Mouse (Mus musculus) hindbrain, embryonic 15.5 days (tissue): ENCODE data around the gene Vps33a. TPM values are rescaled to one million over a fixed set of nuclear protein-coding genes. Genes with fewer than 3 reads are reported as not detected.

Experiments used
- ATAC-seq: fragments of 200-750 bp; cut with Nextera tagmentation; 2 replicates; pipeline ENCODE4 v1.8.0; 2017; ENCODE audit warnings: low read depth, moderate number of reproducible peaks, moderate TSS enrichment; ENCODE audit not compliant: low FRiP score
- H3K27ac ChIP-seq: fragments of 300-500 bp; sonication (generic); replicated peaks from 2 replicates; pipeline ENCODE4 v1.5.1; 2015; ENCODE audit warnings: mild to moderate bottlenecking, inconsistent platforms
- H3K27me3 ChIP-seq: fragments of 300-500 bp; sonication (generic); 2 replicates; pipeline ENCODE4 v1.6.1; 2015; ENCODE audit warnings: control low read depth, inconsistent platforms
- H3K36me3 ChIP-seq: fragments of 300-500 bp; sonication (generic); 2 replicates; pipeline ENCODE4 v1.6.1; 2015; ENCODE audit warnings: control low read depth, inconsistent platforms
- H3K4me1 ChIP-seq: fragments of 300-500 bp; sonication (generic); replicated peaks from 2 replicates; pipeline ENCODE4 v1.6.1; 2015; ENCODE audit warnings: control low read depth, inconsistent platforms
- H3K4me2 ChIP-seq: fragments of 300-500 bp; sonication (generic); 2 replicates; pipeline ENCODE4 v1.6.1; 2015; ENCODE audit warnings: moderate library complexity, mild to moderate bottlenecking, inconsistent platforms
- H3K4me3 ChIP-seq: fragments of 300-500 bp; sonication (generic); 2 replicates; pipeline ENCODE4 v1.5.1; 2015; ENCODE audit warnings: mild to moderate bottlenecking, inconsistent platforms
- H3K9ac ChIP-seq: fragments of 300-500 bp; sonication (generic); 2 replicates; pipeline ENCODE4 v1.6.1; 2015; ENCODE audit warnings: inconsistent platforms
- H3K9me3 ChIP-seq: fragments of 300-500 bp; sonication (generic); 2 replicates; pipeline ENCODE4 v1.6.1; 2016; ENCODE audit warnings: control low read depth, inconsistent platforms
- WGBS: fragments of 180-500 bp; shearing (Covaris S2); methylation state at CpG from one replicate; pipeline ENCODE4 v1.1.7; 2015; 5-methylcytosine and 5-hydroxymethylcytosine counted together
- polyA plus RNA-seq: library from polyadenylated mRNA; unstranded; fragments of >200 nt; fragmentation: Nextera tagmentation; extraction: Ambion mirVana; gene quantifications from 2 replicates; pipeline ENCODE4 v1.2.1, GENCODE M21; 2015

Gene Vps33a
- polyA plus RNA-seq, 1 experiment from 2014 or later = 38.7 TPM

DNA sequence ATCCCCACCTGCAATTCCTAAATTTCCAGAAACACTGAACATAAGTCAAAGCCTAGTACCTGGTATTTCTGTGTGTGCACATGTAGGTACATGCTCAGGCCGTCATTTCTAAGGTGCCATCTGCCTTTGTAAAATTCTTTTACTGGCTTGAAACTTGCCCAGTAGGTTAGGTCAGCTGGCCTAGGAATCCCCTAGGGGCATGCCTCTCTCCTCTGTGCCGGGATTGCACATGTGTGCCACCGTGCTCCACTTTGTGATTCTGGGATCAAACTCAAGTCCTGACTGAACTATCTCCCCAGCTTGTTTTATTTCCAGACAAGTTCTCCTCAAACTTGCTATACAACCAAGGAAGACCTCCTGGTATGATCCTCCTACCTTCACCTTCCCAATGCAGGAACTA, 3.9 kb upstream of the Vps33a start:
- no peaks in the 10 kb centered on the region for H3K27me3 ChIP-seq
- no peaks in the 10 kb centered on the region for H3K9me3 ChIP-seq
- no peak overlapping the region for H3K4me3 ChIP-seq
- peaks cover 55% of the 10 kb centered on the region for H3K36me3 ChIP-seq
- H3K9ac ChIP-seq = no peak overlapping the region
- no peak overlapping the region for H3K27ac ChIP-seq
- ATAC-seq = no peak
- peaks cover 7% of the 10 kb centered on the region for H3K4me1 ChIP-seq
- 88% methylated on average over 3 of the region's 3 CpGs for WGBS
- no peak overlapping the region for H3K4me2 ChIP-seq

DNA sequence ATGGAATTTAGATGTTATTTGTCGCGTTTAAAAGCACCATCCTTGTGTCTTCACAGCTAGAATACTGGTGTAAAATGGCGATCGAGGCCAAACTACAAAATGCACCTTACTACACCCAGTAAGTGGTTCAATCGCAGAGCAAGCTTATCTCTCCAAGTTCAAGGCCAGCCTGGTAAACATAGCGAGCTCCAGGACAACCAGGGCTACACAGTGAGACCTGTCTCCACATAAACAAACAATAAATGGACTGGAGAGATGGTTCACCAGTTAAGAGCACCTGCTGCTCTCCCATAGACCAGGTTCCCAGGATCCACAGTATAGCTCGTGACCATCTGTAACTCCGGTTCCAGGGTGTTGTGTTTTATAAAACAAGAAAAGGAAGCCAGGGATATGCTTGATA, 524 bp upstream of the Vps33a start:
- H3K27me3 ChIP-seq = no peaks in the 10 kb centered on the region
- H3K9me3 ChIP-seq = no peaks in the 10 kb centered on the region
- no peak overlapping the region for H3K9ac ChIP-seq
- H3K27ac ChIP-seq = peak overlapping the region; percentile 35; the same call in 1 of the 2 replicates
- WGBS = 64% methylated on average over 8 of the region's 8 CpGs
- peaks cover 11% of the 10 kb centered on the region for H3K4me1 ChIP-seq
- peaks cover 30% of the 10 kb centered on the region for H3K36me3 ChIP-seq
- peak; percentile 10; the same call in 1 of the 2 replicates for ATAC-seq
- H3K4me2 ChIP-seq = peak overlapping the region; percentile 84
- H3K4me3 ChIP-seq = peak overlapping the region; percentile 93

DNA sequence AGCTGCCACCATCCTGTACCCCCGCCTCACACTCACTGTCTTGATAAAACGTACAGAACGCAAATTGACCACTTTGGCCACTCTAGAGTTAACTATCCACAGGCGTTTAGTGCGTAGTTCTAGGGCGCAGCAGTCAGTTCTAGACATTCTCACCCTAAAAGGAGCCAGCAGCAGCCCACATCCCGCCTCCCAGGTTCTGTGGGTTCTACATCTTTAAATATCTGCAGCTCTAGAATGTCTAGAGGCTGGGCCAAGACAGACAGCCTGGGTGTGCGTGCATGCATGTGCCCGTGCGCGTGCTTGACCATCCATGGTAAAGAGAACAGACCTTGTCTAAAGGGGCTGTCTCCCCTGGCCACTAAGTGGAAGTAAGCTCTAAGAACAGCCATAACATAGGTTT, 11.7 kb downstream of the Vps33a start:
- H3K9ac ChIP-seq = no peak overlapping the region
- 96% methylated on average over 11 of the region's 11 CpGs for WGBS
- no peak overlapping the region for H3K4me2 ChIP-seq
- no peaks in the 10 kb centered on the region for H3K4me1 ChIP-seq
- H3K9me3 ChIP-seq = no peaks in the 10 kb centered on the region
- H3K36me3 ChIP-seq = peaks cover 77% of the 10 kb centered on the region
- no peak overlapping the region for H3K4me3 ChIP-seq
- H3K27me3 ChIP-seq = no peaks in the 10 kb centered on the region
- no peak for ATAC-seq
- no peak overlapping the region for H3K27ac ChIP-seq

DNA sequence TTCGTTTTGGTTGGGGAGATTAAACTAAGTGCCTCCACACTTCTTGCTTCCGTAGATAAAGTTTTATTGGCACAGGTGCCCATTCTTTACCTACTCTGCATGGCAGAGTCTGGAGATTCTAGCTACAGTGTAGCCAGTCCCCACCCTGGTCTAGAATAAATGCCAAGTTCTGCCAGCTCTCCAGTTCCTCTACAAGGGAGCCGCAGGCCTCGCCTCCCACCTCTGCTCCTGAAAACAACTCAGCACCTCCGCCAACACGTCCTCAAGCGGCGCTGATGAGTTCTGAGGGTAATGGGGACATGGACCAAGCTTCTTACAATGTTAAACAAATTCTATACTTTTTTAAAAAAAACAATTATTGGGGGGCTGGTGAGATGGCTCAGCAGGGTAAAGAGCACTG, 13.2 kb downstream of the Vps33a start:
- peaks cover 69% of the 10 kb centered on the region for H3K36me3 ChIP-seq
- no peak overlapping the region for H3K27ac ChIP-seq
- 96% methylated on average over 8 of the region's 8 CpGs for WGBS

DNA sequence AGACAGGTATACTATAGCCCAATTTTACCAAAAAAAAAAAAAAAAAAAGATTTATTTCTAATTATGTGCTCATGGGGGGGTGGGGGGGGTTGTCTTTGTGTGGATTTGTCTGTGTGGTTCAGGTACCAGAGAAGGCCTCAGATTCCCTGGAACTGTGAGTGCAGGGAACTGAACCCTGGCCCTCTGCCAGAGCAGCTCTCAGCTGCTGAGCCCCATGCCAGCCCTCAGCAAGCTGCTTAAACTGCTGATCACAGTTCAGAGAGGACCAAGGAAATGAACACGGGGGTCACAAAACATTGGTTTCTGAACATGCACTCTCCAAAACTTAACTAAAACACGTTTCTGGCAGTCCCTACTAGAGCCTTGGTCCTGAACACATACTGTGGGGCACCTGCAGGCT, 16.4 kb downstream of the Vps33a start:
- H3K27ac ChIP-seq = no peak overlapping the region
- no peak overlapping the region for H3K4me2 ChIP-seq
- no peak overlapping the region for H3K9ac ChIP-seq
- WGBS = 60% methylated on average over 2 of the region's 2 CpGs
- ATAC-seq = no peak
- H3K9me3 ChIP-seq = no peaks in the 10 kb centered on the region
- no peak overlapping the region for H3K4me3 ChIP-seq
- H3K27me3 ChIP-seq = no peaks in the 10 kb centered on the region
- H3K4me1 ChIP-seq = no peaks in the 10 kb centered on the region
- H3K36me3 ChIP-seq = peaks cover 46% of the 10 kb centered on the region

More for the DNA sequence above, 13.2 kb downstream of the Vps33a start:
- no peaks in the 10 kb centered on the region for H3K4me1 ChIP-seq
- no peaks in the 10 kb centered on the region for H3K27me3 ChIP-seq
- H3K4me3 ChIP-seq = no peak overlapping the region
- no peaks in the 10 kb centered on the region for H3K9me3 ChIP-seq
- no peak overlapping the region for H3K9ac ChIP-seq
- ATAC-seq = no peak
- no peak overlapping the region for H3K4me2 ChIP-seq

DNA sequence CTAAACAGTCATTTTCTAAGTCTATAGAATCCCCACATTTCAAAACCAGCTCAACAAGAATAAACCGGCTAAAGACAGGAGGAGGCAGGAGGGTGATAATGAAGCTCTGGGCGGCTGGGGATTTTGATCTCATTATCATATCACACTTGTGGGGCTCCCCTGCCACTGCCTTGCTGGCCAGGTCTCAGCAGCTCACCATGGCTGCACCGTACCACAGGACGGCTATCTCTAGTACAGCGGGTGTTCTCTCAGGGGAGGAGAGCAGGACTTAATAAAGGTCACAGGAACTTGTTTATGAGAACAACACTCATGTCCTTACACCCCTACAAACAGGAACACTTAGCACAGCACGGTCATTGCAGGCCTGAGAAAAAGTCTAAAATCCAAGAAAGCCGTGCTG, 17.1 kb downstream of the Vps33a start:
- H3K27me3 ChIP-seq = no peaks in the 10 kb centered on the region
- no peak for ATAC-seq
- no peak overlapping the region for H3K9ac ChIP-seq
- H3K4me1 ChIP-seq = no peaks in the 10 kb centered on the region
- peaks cover 42% of the 10 kb centered on the region for H3K36me3 ChIP-seq
- H3K9me3 ChIP-seq = no peaks in the 10 kb centered on the region
- no peak overlapping the region for H3K27ac ChIP-seq
- no peak overlapping the region for H3K4me3 ChIP-seq
- 91% methylated on average over 7 of the region's 7 CpGs for WGBS
- no peak overlapping the region for H3K4me2 ChIP-seq

DNA sequence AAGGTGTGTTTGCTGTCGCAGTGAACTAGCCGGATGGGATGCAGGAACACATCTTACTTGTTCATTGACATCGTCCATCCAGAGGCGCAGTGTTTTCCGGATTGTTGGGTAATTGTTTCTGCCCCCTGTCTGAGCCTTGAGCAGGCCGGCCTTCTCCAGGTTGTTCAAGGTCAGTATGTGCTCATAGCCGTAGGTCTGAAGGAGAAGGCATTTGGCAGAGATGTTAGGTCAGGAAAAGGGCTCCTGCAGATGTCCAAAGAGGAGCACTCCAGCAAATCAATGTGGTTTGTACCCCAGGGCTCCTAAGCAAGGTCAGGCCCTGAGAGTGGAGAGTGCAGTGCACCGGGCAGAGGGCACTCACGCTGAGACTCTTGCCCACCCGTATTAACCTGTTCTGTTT, 39.0 kb downstream of the Vps33a start:
- no peak overlapping the region for H3K27ac ChIP-seq
- WGBS = 94% methylated on average over 10 of the region's 10 CpGs

DNA sequence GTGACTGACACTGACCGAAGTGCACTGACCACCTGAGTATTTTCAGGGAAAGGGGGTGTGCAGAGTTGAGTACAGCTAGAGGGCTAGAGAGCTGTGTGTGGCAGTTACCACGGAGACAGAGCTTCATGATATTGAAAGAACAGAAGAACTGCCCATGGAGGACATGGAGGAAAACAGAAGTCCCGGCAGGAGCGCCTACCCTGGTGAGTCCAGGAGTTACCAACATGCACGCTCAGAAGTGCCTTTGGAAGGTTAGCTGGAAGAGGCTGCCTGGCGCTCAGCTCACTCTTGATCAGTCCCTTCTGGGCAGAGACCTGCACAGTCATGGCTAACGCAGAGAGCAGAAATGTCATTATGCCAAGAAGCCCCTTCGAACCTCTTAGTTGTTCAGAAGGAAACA, 42.8 kb downstream of the Vps33a start:
- 90% methylated on average over 8 of the region's 8 CpGs for WGBS
- Histone ChIP-seq H3K27me3 (no peaks in the 10 kb centered on the region), H3K9me3 (no peaks in the 10 kb centered on the region), H3K4me2 (no peak overlapping the region), H3K4me1 (peaks cover under 1% of the 10 kb centered on the region; the same call in 1 of the 2 replicates), H3K36me3 (peaks cover 64% of the 10 kb centered on the region), H3K9ac (no peak overlapping the region), H3K27ac (no peak overlapping the region), H3K4me3 (no peak overlapping the region)
- ATAC-seq = no peak

More for the DNA sequence above, 39.0 kb downstream of the Vps33a start:
- Histone ChIP-seq H3K36me3 (peaks cover 80% of the 10 kb centered on the region), H3K4me1 (no peaks in the 10 kb centered on the region), H3K4me2 (no peak overlapping the region), H3K9ac (no peak overlapping the region), H3K27me3 (no peaks in the 10 kb centered on the region), H3K4me3 (no peak overlapping the region), H3K9me3 (no peaks in the 10 kb centered on the region)
- ATAC-seq = no peak

DNA sequence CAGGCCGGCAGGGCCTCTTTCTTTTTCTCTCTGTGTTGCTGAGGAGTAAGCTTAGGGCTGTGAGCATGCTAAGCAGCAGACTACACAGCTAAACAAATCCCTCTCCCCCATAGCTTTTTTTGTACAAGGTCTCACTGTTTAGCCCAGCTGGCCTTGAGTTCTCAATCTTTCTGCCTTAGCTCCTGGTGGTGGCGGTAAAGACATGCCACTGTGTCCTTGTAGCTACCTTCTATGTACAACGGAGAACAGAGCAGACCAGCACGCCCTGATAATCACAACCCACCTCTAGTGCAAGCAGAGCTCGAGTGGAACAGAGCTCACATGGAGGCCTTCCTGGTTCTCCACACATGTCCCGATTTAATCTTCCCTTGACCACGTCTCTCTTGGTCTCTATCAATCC, 44.2 kb downstream of the Vps33a start:
- ATAC-seq = no peak
- no peak overlapping the region for H3K4me2 ChIP-seq
- peaks cover 9% of the 10 kb centered on the region for H3K4me1 ChIP-seq
- WGBS = 85% methylated on average over 7 of the region's 7 CpGs
- no peaks in the 10 kb centered on the region for H3K27me3 ChIP-seq
- no peaks in the 10 kb centered on the region for H3K9me3 ChIP-seq
- H3K4me3 ChIP-seq = no peak overlapping the region
- H3K36me3 ChIP-seq = peaks cover 51% of the 10 kb centered on the region
- no peak overlapping the region for H3K9ac ChIP-seq
- H3K27ac ChIP-seq = no peak overlapping the region

DNA sequence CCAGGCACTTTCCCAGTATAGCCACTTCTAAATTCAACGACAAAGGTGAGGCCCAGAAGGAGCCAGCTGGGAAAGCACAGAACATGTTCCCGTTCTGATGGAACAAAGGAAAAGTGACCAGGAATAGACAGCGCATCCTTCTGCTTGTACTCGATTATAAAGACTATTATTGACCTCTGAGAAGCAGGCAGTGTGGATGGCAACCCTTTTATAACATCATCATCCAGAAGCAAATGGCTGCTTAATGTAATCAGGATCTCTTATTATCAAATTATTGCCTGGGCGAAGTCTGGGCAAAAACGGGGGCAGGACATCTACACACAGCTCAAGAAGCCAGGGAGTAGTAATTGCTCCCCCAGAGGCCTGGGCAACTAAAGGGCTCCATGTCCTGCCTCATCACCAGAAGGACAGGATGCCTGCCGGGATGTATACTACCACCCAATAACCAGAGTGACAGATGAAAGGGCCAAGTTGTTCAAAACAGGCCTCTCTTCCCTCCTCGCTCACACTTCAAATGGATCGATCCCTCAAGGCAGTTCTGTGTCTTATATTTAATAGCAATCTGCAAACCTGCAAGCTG, 46.8 kb downstream of the Vps33a start:
- Histone ChIP-seq H3K9me3 (no peaks in the 10 kb centered on the region), H3K4me3 (no peak overlapping the region), H3K36me3 (peaks cover 25% of the 10 kb centered on the region), H3K27me3 (no peaks in the 10 kb centered on the region), H3K4me2 (no peak overlapping the region), H3K27ac (no peak overlapping the region), H3K4me1 (peaks cover 27% of the 10 kb centered on the region), H3K9ac (no peak overlapping the region)
- 91% methylated on average over 9 of the region's 9 CpGs for WGBS
- no peak for ATAC-seq

DNA sequence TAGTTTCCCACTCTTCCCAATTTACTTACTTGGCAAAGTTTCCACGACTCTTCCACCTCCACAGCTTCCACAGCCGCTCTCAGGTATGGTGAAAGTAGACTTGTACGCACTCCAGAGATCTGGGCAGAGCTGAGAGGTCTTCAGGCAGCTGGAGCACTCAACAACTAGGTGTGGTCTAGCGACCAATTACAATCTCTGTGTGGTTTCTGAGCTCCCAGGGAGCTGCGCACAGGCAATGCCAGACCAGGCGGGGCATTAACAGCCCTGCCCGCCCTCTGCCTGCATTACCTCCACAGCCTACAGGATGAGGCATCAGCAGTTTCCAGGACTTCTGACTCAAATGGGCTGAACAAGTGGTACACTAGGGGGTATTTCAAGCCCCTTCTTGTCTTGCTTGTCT, 47.6 kb downstream of the Vps33a start, which contains the start of gene Gm49027:
Gm49027 (minus strand) TSS at position 208 of the 400 bp plus-strand sequence.
- Histone ChIP-seq H3K9me3 (no peaks in the 10 kb centered on the region), H3K4me3 (peak within 1 kb of the TSS; percentile 81), H3K27me3 (no peaks in the 10 kb centered on the region), H3K27ac (peak within 1 kb of the TSS; percentile 79), H3K4me2 (peak within 1 kb of the TSS; percentile 77), H3K4me1 (peaks cover 27% of the 10 kb centered on the region), H3K36me3 (peaks cover 18% of the 10 kb centered on the region), H3K9ac (peak within 1 kb of the TSS; percentile 50)
- no peak for ATAC-seq
- WGBS = 90% methylated on average over 7 of the region's 7 CpGs

DNA sequence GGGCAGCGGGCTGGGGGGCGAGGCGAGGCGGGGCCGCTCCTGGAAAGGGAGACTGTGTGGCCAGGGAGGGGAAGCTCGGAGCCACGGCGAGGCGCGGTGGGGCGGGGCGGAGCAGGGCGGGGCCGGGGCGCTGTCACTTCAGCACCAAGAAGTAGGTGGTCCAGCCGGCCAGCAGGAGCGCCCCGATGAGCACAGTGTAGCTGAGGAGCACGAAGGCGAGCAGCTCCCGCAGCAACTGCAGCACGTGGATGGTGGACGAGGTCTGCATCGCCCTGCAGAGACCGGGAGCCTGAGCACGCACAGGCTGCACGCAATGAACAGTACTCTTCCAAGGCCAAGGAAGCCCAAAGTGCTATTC, 48.5 kb downstream of the Vps33a start:
- Histone ChIP-seq H3K4me3 (peak overlapping the region; percentile 81), H3K27me3 (no peaks in the 10 kb centered on the region), H3K9me3 (no peaks in the 10 kb centered on the region), H3K4me1 (peaks cover 27% of the 10 kb centered on the region), H3K4me2 (peak overlapping the region; percentile 77), H3K36me3 (peaks cover 9% of the 10 kb centered on the region), H3K9ac (peak overlapping the region; percentile 50), H3K27ac (peak overlapping the region; percentile 79)
- ATAC-seq = peak; percentile 93
- 0% methylated on average over 25 of the region's 27 CpGs for WGBS
